Mouse (Mus musculus): ENCODE results near the gene Lman2l.

- no peak for TF ChIP-seq CTCF (IDR thresholded peaks at IDR 0.05; ENCODE audit: low read depth, low read length)
- no peak for TF ChIP-seq POLR2A (IDR thresholded peaks at IDR 0.05; ENCODE audit: extremely low read depth, insufficient read depth, low read length)
Measured at GRCm38 (mm10) chr1:36378880-36379279, 66.2 kb downstream of the Lman2l start.
